Mouse (Mus musculus) liver, embryonic 14.5 days (tissue): ENCODE measurements around the gene Samd14.

Experiments used
- CTCF ChIP-seq: IDR thresholded peaks from 2 replicates; pipeline ENCODE4 v1.5.1; 2016; ENCODE audit warnings: antibody characterized with exemption, low read depth, control low read depth
- EP300 ChIP-seq: IDR thresholded peaks from 2 replicates; pipeline ENCODE4 v1.6.1; 2016; ENCODE audit warnings: antibody characterized with exemption, low read depth

GRCm38 (mm10) chr11:95034902-95035301, 25.2 kb downstream of the Samd14 start:
- TF ChIP-seq CTCF, result no peak
- no peak for TF ChIP-seq EP300
